Mouse (Mus musculus): ENCODE measurements around the gene Slc27a3.

Gene Slc27a3

DNA sequence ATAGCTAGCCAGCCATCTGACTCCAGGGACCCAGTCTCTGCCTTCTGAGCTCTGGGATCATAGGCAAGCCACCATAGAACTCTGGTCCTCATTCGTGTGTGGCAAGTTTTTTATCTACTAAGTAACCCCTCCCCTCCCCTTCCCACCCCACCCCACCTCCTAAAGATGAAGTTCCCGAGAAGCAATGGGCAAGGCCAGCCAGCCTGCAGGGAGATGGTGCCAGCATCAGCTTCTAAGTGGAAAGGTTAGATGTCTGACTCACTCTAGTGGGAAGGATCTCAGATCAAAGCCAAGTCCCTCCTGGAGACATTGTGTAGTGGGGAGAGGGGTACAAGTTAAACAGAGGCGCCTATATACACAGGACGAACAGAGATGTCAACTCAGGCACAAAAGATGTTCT is 1.3 kb upstream of the Slc27a3 start:
- in situ Hi-C loops (cut with MboI, MseI) = no loop called here

DNA sequence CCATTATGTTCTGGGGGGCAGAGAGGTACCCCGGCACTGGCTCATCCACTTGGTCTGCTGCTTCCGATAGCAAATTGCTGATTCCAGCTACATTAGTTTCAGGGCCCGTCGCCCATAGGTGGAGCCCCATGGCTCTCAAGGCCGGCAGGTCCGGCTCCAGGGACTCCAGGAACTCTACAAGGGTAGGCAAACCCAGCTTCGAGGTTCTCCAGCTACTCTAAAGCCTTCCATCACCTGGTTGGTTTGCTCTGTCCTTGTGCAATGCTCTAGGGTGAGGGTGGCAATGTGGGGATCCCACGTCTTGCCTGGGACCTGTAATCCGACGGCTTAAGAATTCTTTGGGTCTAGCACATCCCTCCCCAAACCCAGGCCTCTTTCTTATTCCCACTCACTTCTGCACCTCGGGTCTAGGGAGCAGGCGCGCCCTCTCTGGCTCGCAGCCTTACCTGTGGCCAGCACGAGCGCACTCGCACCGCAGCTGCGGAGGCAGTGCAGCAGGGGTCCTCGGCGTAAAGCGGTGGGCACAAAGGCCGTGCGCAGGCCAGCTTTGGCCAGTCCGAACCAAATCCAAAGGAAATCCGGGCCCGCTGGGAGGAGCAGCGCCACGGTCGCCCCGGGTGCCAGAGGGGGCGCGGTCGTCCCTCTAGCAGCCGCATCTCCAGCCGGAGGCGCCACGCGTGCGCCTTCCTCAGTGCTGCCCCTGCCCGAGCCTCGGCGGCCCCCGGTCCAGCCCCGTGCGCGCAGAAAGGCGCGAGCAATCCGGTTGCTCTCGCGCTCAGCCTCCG is 820 bp downstream of the Slc27a3 start:
- in situ Hi-C loops (cut with MboI, MseI) = no loop called here

DNA sequence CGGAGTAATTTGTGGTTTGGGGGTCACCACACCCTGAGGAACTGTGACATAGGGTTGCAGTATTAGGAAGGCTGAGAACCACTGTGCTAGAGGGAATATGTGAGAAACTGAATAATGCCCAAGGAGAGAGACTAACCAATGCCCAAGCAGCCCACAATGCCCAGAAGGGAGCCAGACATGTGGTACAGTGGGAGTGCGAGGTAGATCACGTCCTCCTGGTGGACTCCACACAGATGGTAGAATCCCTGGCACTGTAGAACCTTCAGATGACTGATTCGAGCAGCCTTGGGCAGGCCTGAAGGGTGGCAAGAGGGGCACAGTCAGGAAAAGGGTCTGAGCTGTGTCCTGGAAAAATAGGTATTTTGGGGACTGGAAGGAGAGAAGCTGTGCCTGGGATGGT is 1.5 kb downstream of the Slc27a3 start:
- in situ Hi-C loops (cut with MboI, MseI) = no loop called here

GRCm38 (mm10) chr3:90387483-90387882 is 2.3 kb downstream of the Slc27a3 start:
- in situ Hi-C loops (cut with MboI, MseI) = no loop called here

- in situ Hi-C loops (cut with MboI, MseI) = no loop called here
Observed at GRCm38 (mm10) chr3:90386817-90387216, 2.9 kb downstream of the Slc27a3 start.

DNA sequence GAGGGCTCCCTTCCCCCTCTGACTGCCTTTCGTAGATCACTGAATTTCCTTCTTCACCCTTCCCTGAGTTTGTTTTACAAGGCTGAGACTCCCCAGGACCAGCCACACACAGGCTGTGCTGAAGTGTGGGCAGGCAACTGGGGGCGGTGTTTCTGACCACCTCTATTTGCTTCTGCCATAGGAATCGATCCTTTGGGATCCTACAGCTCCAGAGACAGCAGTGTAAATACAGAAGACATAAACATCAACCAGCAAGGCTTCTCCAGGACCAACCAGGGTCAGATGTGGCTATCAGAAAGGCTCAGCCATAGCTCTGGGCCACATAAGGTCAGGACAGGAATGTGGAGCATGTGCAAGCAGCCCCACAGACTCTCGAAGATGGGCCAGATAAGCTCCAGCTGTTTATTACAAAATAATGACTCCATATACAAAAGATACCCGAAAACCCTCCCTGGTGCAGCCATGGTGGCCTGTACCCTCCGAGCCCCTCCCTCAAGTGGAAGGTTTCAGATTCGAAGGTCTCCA is 4.8 kb downstream of the Slc27a3 start:
- in situ Hi-C loops (cut with MboI, MseI) = no loop called here

DNA sequence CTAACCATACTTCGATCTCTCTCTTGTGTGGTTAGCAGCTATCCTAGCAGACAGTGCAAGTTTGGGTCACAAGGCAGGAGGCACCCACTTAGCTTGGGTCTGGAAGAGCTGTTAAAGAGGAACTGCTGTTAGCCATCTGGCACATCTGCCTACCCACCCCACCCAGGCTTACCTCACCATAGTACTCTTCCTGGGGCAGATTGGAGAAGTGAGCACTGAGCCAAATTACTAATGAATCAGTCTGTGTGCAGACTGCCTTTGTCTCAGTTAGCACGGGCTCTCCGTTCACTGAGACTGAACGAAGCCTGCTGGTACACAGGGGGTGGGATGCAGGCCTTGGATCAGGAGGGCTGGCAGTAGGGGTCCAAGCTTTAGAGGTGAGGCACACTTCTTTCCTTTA is 6.0 kb downstream of the Slc27a3 start:
- in situ Hi-C loops (cut with MboI, MseI) = no loop called here

DNA sequence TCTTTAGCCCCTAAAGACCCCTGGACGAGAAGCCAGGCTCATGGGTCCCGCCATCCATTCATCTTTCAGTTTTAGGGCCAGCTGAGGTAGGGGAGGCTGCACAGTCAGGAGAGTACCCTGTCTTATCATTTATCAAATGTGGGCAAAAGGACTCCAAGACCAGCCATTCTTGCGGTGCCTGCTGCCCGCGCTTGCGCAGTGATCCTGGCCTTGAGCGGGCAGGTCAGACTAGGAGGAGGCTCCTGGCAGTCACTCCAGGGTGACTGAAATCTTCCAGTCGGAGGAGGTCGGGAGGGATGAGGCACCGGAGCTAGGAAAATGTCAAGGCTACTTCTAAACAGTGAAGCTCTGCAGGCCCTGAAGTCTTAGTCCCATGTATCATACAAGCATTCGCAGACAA is 8.0 kb downstream of the Slc27a3 start:
- in situ Hi-C loops (cut with MboI, MseI) = no loop called here

DNA sequence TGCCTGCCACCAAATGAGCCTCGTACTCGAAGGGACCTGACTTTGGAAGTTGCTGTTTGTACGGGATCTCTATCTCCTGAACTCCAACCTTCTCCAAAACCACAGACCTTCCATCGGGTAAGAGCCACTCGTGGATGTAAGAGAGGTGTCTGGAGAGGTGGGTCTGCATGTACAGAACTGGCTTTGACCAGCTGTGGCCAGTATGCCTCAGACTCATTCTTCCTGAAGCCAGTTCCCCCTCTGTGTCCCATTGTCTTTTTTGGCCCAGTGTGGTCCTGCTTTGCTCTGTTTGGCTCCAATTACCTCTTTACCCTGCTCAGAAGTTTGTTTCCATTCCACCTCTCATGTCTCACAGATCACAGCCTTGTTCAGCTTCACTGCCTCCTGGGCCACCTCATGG is 11.2 kb downstream of the Slc27a3 start:
- in situ Hi-C loops (cut with MboI, MseI) = loop anchor here (5.0 to 10.0 kb wide), 2 partner anchors 156 to 544 kb away; partner anchors contain the start of gene She (in 1 of the 2)

GRCm38 (mm10) chr3:90376247-90376585 is 13.5 kb downstream of the Slc27a3 start:
- in situ Hi-C loops (cut with MboI, MseI) = loop anchor here (5.0 to 10.0 kb wide), 2 partner anchors 154 to 541 kb away; partner anchors contain the start of gene She (in 1 of the 2)

DNA sequence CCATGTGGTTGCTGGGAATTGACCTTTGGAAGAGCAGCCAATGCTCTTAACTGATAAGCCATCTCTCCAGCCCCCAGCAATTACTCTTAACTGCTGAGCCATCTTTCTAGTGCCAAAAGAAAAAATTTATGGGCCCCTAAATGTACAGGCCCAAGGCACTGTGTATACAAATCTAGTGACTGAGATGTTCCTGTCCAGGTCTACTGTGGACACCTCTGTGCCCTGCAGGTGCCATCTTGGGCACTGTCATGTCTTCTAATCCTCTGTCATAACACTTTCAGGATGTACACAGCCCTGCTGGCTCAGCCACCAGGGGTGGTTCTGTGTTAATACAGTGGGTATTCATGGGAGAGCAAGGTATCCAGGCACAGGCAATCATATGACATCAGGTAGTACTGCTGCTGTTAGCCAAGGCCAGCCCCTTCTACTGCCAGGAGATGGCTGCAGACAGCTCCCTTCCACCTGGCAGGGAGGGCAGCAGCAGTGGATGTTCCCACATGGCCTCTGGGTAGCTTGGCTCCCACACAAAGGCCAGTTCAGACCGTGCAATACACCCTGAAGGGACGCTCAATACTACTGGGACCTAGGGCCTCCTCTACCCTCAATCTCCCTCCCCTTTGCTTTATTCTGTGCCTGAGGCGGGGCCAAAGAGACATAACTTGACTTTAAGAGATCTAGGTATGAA is 14.0 kb downstream of the Slc27a3 start:
- in situ Hi-C loops (cut with MboI, MseI) = loop anchor here (5.0 to 10.0 kb wide), 2 partner anchors 153 to 541 kb away; partner anchors contain the start of gene She (in 1 of the 2)

- in situ Hi-C loops (cut with MboI, MseI) = loop anchor here in 1 of 2 experiments (5.0 to 10.0 kb wide), 2 partner anchors 152 to 540 kb away; partner anchors contain the start of gene She
Observed at GRCm38 (mm10) chr3:90374368-90374767, 15.4 kb downstream of the Slc27a3 start.

DNA sequence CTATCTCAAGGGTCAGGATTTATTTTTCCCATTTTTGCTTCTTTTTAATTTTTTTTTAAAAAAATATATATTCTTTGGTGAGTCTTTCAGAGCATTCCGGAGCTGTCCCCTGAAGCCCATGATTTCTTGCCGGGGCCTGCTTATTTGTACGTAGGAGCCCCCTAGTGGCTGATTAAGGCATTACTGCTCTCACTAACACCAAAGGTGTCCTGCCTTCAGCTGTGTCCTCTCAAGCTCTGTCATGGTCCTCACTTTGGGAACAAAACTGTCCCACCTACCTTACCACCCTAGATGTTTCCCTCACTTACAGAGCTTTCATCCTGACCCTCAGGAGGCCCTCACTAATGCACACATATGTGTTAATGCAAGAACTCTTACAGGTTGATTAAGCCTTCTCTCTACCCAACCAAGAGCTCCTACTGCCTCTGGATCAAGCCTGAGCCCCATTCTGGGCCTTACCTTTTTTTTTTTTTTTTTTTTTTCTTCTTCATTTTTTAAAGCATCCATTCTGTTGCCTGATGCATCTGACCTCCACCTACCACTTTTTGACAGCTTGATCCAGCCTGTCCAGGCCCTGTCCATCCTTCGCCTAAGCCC is 16.2 kb downstream of the Slc27a3 start:
- in situ Hi-C loops (cut with MboI, MseI) = loop anchor here in 1 of 2 experiments (5.0 to 10.0 kb wide), 2 partner anchors 151 to 539 kb away; partner anchors contain the start of gene She

- in situ Hi-C loops (cut with MboI, MseI) = loop anchor here in 1 of 2 experiments (5.0 to 10.0 kb wide), 2 partner anchors 151 to 538 kb away; partner anchors contain the start of gene She
Observed at GRCm38 (mm10) chr3:90372817-90373216, 16.9 kb downstream of the Slc27a3 start.

DNA sequence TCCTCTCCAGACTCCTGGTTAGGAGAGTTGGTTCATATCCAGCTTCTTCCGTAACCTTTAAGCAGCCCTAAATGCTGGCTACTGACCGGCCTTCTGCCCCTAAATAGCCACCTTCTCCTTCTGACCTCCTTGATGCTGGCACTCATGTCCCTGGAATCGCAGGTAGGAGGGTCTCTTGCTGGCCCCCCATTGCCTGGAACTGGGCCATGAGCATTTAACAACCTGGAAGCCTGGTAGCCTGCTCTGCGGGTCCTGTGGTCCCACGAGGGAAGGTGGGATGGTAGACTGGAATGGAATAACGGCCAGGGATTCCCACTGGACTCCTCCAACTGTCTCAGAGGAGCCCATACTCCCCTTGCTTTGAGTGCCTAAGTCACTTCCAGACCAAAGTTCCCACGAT is 17.9 kb downstream of the Slc27a3 start:
- in situ Hi-C loops (cut with MboI, MseI) = loop anchor here in 1 of 2 experiments (5.0 to 10.0 kb wide), 2 partner anchors 150 to 537 kb away; partner anchors contain the start of gene She

DNA sequence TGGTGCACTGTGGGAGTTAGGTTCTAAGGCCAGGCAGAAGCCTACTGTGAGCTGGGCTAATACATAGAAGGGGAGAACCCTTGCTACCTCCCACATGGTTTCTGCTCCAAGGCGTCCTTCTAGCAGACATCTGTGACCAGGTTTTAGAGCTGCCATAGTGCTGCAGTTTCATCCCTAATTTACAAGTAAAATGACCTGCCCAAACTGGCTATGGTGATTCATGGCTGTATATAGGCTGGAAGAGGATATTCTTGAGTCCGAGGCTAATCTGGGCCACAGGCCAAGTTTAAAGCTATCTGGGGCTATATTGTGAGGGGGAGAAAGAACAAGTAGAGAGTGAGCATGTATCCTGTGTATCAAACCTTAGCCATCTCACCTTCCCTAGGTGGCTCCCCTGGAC is 20.7 kb downstream of the Slc27a3 start:
- in situ Hi-C loops (cut with MboI, MseI) = loop anchor here in 1 of 2 experiments (5.0 kb wide), 1 partner anchor 97 kb away; no protein-coding TSS in a partner anchor

DNA sequence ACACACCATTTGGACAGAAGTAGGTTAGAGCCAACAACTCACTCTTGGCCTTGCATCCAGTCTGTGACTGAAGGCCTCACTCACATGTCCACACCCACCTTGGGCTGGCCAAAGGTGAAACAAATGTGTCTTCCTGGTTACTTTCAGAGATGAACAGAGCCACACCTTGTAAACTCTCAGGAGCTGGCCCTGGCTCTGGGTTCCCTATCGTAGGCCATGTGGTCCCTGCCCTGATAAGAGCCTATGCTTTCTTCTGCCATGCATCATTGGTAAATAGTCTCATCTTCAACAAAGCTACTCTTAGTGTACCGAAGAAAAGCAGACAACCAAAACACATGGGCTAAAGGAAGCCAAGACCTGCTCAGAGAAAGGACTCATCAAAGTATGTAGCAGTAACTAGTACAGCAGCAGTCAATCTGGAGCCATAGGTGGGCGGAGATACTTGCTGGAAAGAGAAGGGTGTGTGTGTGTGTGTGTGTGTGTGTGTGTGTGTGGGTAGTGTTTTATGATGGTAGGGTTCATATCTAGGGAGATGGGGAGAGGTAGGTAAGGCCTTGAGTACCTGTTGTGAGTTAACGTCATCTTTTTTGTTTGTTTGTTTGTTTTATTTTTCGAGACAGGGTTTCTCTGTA is 22.6 kb downstream of the Slc27a3 start:
- in situ Hi-C loops (cut with MboI, MseI) = loop anchor here in 1 of 2 experiments (5.0 kb wide), 1 partner anchor 95 kb away; no protein-coding TSS in a partner anchor

- in situ Hi-C loops (cut with MboI, MseI) = no loop called here
Observed at GRCm38 (mm10) chr3:90362346-90362745, 27.4 kb downstream of the Slc27a3 start.

DNA sequence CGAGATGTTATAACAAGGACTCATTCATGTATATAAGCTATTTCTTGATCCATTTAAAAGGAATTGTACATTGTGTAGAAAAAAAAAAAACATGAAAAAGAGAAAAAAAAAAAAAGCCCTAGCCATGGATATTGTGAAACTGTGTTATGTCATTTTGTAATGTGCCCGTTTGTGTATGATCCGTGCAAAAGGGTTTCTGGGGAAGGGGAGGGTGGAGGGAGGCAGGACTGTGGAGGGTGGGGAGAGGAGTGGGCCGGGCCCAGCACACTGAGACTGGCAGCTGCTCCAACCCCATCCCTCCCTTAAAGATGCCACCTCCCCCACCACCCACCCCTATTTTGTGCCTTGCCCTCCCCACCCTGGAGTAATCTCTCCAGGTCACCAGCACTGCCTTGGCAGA is 28.3 kb downstream of the Slc27a3 start:
- in situ Hi-C loops (cut with MboI, MseI) = no loop called here

- in situ Hi-C loops (cut with MboI, MseI) = loop anchor here in 1 of 2 experiments (10.0 kb wide), 1 partner anchor 344 kb away; no protein-coding TSS in a partner anchor
Observed at GRCm38 (mm10) chr3:90359230-90359629, 30.5 kb downstream of the Slc27a3 start.

DNA sequence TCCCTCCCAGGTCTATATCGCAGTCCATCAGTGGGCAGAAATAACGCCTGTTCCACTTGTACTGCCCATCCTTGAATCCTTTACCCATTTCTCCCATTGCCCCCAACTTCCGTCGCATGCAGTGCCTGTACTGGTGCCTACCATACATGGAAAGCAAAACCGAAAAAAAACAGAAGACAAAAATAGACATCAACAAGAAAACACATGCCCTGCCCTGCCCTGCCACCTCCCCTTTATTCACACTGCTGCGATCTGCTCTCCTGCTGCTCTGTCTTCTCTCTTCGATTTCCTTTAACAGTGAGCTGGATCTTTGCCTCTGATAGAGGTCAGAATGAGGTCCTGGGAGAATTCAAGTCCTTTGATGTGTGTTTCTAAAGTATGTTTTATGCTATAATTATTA is 31.8 kb downstream of the Slc27a3 start:
- in situ Hi-C loops (cut with MboI, MseI) = loop anchor here in 1 of 2 experiments (10.0 kb wide), 1 partner anchor 343 kb away; no protein-coding TSS in a partner anchor
